Mouse (Mus musculus): ENCODE measurements around the gene Ces4a. TPM values are rescaled to one million over a fixed set of nuclear protein-coding genes. Genes with fewer than 3 reads are reported as not detected.
"Not testable (repeated sequence)": the region's sequence is repeated elsewhere in the genome, so short reads cannot be mapped to it uniquely, and the experiment has no call there.

Gene Ces4a
- total RNA-seq (2014; rRNA removed) (not detected in 2 replicates), polyA plus RNA-seq (2015; fragmentation: Nextera tagmentation; extraction: Ambion mirVana) (0.06 TPM in 1 of 2 replicates, not detected in the other)

DNA sequence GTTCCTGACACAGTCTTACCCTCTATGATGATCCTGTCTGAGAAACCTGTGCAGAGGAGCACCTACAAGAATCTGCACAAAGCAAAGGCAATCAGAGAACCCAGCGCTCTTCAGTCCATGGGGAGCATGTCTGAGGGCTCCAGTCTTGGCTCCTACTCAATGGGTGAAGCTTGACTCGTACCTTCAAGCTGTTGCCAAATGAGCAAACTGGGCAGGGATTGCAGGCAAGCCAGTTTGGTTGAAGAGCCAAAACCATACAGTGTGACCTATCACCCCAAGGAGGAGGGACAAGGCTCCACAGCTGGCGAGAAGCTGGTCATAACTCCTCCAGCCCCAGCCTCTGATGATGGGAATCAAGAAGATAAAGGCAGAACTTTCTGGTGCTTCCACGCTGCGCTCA, at the start of gene Ces4a:
Gene Ces4a (plus strand): TSS at position 292 of the 400 bp plus-strand sequence.
- no peak within 1 kb of the TSS for H3K4me2 ChIP-seq (ENCODE audit: low read depth, low read length, poor library complexity, severe bottlenecking)
- no peaks in the 10 kb centered on the region for H3K36me3 ChIP-seq (ENCODE audit: insufficient read depth, low read length)
- H3K4me1 ChIP-seq (ENCODE audit: insufficient read depth, low read length): no peaks in the 10 kb centered on the region
- no peak within 1 kb of the TSS for H3K27ac ChIP-seq (ENCODE audit: low read depth, low read length)
- H3K9me3 ChIP-seq (ENCODE audit: low read length): no peaks in the 10 kb centered on the region
- ATAC-seq (ENCODE audit: low FRiP score) (no peak), DNase-seq (ENCODE audit: low spot score) (no peak)
- H3K4me3 ChIP-seq (ENCODE audit: low read depth, low read length): no peak within 1 kb of the TSS
- H3K27me3 ChIP-seq (ENCODE audit: insufficient read depth, low read length): no peaks in the 10 kb centered on the region
- no peak for TF ChIP-seq CTCF (IDR thresholded peaks at IDR 0.05)
- no peak within 1 kb of the TSS for H3K9ac ChIP-seq (replicated peaks; ENCODE audit: low read length, poor library complexity, severe bottlenecking)
- WGBS: 82% methylated on average over 5 of the region's 5 CpGs

DNA sequence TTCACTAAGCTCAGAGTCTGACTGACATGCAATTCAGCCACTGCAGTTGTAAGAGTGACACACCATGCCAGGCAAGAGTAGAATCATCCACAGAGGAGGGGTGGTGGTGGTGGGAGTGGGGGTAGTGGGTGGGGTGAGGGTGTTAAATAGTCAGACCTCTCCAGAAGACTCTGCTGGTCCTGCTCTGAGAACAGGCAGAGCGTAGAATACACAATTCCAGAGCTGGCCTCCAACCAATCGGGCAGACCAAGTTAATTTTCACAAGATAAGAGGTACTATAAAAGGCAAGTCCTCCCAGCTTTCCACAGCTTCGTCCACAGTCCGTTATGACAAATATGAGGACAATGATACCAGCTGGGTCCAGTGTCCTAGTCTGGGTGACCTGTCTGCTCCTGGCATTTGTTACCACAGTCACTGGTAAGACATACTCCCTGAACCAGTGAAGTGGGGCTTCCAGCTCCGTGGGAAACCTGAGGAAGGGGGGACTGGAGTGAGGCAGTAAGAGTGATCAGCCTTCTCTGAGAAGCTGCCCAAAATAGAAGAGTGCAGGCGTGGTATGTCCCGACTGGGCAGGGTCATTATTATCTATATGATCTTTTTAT, 48.0 kb upstream of the Ces4a start, which contains the start of gene Ces3b:
Gene Ces3b (plus strand): TSS at position 305 of the 602 bp plus-strand sequence.
- DNase-seq (ENCODE audit: low spot score) (no peak), ATAC-seq (ENCODE audit: low FRiP score) (no peak)
- no peak within 1 kb of the TSS for H3K27ac ChIP-seq (ENCODE audit: low read depth, low read length)
- TF ChIP-seq CTCF (IDR thresholded peaks at IDR 0.05): no peak
- H3K27me3 ChIP-seq (ENCODE audit: insufficient read depth, low read length): no peaks in the 10 kb centered on the region
- H3K9ac ChIP-seq (replicated peaks; ENCODE audit: low read length, poor library complexity, severe bottlenecking): no peak within 1 kb of the TSS
- no peaks in the 10 kb centered on the region for H3K9me3 ChIP-seq (ENCODE audit: low read length)
- no peak within 1 kb of the TSS for H3K4me3 ChIP-seq (ENCODE audit: low read depth, low read length)
- WGBS: 77% methylated on average over 7 of the region's 7 CpGs
- no peaks in the 10 kb centered on the region for H3K36me3 ChIP-seq (ENCODE audit: insufficient read depth, low read length)
- no peaks in the 10 kb centered on the region for H3K4me1 ChIP-seq (ENCODE audit: insufficient read depth, low read length)
- H3K4me2 ChIP-seq (ENCODE audit: low read depth, low read length, poor library complexity, severe bottlenecking): no peak within 1 kb of the TSS

DNA sequence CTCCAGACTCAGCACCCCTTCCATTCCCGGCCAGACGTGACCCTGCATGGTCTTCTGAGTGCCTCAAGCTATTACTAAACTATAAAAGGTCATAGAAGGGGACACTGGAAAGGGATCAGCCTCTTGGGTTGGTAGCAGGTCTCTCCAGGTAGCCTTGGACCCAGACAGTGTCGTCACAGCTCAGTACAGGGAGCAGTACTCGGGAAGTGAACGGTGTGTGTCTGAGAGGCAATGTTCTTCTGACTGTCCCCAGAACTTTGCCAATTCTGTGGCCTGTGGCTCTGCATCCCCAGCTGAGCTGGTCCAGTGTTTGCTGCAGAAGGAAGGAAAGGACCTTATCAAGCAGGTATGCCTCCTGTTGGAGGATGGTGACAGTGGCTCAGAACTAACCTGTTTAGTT, 43.4 kb upstream of the Ces4a start:
- not testable (repeated sequence) for ATAC-seq (ENCODE audit: low FRiP score)
- 86% methylated on average over 4 of the region's 5 CpGs for WGBS

DNA sequence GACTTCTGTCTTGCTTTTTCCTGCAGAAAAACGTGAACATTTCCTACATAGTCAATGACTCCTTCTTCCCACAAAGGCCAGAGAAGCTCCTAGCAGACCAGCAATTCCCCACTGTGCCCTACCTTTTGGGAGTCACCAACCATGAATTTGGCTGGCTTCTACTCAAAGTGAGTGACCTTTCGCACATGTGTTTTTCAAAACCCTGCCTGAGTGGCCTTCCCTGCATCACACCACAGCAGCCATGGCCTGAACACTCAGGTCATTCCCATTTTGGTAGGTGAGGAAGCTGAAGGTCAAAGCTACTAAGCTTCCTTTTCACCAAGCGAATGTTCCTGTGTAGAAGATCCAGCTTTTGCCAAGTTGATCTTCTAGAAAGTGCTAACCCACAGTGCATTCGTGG, 43.0 kb upstream of the Ces4a start:
- WGBS: 69% methylated on average over 4 of the region's 4 CpGs
- no peaks in the 10 kb centered on the region for H3K9me3 ChIP-seq (ENCODE audit: low read length)
- no peak overlapping the region for H3K27ac ChIP-seq (ENCODE audit: low read depth, low read length)
- no peaks in the 10 kb centered on the region for H3K4me1 ChIP-seq (ENCODE audit: insufficient read depth, low read length)
- H3K36me3 ChIP-seq (ENCODE audit: insufficient read depth, low read length): no peaks in the 10 kb centered on the region
- H3K27me3 ChIP-seq (ENCODE audit: insufficient read depth, low read length): no peaks in the 10 kb centered on the region
- ATAC-seq (ENCODE audit: low FRiP score): no peak
- no peak overlapping the region for H3K4me2 ChIP-seq (ENCODE audit: low read depth, low read length, poor library complexity, severe bottlenecking)
- H3K4me3 ChIP-seq (ENCODE audit: low read depth, low read length): no peak overlapping the region
- no peak for DNase-seq (ENCODE audit: low spot score)
- no peak overlapping the region for H3K9ac ChIP-seq (replicated peaks; ENCODE audit: low read length, poor library complexity, severe bottlenecking)
- TF ChIP-seq CTCF (IDR thresholded peaks at IDR 0.05): no peak

More for the DNA sequence above, 43.4 kb upstream of the Ces4a start:
- H3K4me3 ChIP-seq (ENCODE audit: low read depth, low read length); H3K36me3 ChIP-seq (ENCODE audit: insufficient read depth, low read length); H3K4me2 ChIP-seq (ENCODE audit: low read depth, low read length, poor library complexity, severe bottlenecking); H3K4me1 ChIP-seq (ENCODE audit: insufficient read depth, low read length); H3K27ac ChIP-seq (ENCODE audit: low read depth, low read length); H3K9ac ChIP-seq (replicated peaks; ENCODE audit: low read length, poor library complexity, severe bottlenecking); H3K9me3 ChIP-seq (ENCODE audit: low read length); DNase-seq (ENCODE audit: low spot score); H3K27me3 ChIP-seq (ENCODE audit: insufficient read depth, low read length): not testable (repeated sequence)

DNA sequence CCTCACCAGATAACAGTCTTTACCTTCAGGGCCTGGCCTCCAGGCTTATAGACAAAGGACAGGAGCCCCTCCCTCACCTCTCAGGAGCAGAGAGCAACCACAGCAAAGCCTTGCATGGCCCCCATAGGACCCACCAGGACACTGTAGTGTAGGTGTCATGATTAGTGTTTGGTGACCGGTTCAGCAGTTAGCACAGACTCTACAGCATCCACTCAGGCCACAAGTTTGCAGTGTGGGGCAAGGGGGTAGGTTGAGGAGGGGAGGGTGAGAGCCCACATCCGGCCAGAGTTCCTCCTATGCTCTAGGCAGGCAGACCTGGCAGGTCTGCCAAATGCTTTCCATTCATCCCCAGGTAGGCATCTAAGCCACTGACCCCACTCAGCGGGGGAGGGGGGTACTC, 37.6 kb upstream of the Ces4a start:
- Histone ChIP-seq H3K4me1 (ENCODE audit: insufficient read depth, low read length) (no peaks in the 10 kb centered on the region), H3K9me3 (ENCODE audit: low read length) (no peaks in the 10 kb centered on the region), H3K27ac (ENCODE audit: low read depth, low read length) (no peak overlapping the region), H3K36me3 (ENCODE audit: insufficient read depth, low read length) (no peaks in the 10 kb centered on the region), H3K4me3 (ENCODE audit: low read depth, low read length) (no peak overlapping the region), H3K27me3 (ENCODE audit: insufficient read depth, low read length) (no peaks in the 10 kb centered on the region), H3K9ac (replicated peaks; ENCODE audit: low read length, poor library complexity, severe bottlenecking) (no peak overlapping the region), H3K4me2 (ENCODE audit: low read depth, low read length, poor library complexity, severe bottlenecking) (no peak overlapping the region)
- ATAC-seq (ENCODE audit: low FRiP score): no peak
- 82% methylated on average over 3 of the region's 3 CpGs for WGBS
- no peak for DNase-seq (ENCODE audit: low spot score)
- no peak for TF ChIP-seq CTCF (IDR thresholded peaks at IDR 0.05)

DNA sequence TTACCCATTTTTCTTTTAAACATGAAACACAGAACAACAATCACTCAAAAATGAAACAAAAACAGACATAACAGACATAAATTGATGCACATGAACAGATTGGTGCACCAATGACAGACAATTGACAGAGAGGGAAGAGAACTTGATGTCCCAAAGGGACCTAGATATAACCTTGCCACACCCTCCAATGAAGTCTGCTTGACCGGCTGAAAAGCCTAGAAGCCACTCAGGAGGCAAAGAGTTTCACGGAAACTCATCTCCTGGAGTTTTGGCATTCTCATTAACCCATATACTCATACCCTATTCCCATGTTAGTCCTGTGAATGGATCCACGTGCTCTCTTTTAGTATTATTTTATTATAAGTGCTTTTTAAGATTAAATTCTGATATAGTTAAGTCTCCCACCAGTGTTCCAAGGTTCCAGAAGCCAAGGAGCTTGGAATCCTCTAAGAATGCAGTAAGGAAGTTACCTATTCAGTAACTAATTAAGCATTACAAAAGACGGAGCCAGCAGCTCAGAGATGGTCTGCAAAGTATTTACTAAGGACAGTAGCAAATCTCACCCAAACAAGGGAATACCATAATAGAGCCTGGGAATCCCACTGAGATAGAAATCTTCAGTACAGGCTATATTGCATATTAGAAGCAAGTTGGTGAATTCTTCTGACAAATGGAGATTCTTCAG, 29.4 kb upstream of the Ces4a start:
- WGBS: 83% methylated on average over 4 of the region's 4 CpGs
- not testable (repeated sequence) for H3K4me1 ChIP-seq (ENCODE audit: insufficient read depth, low read length); ATAC-seq (ENCODE audit: low FRiP score); H3K27me3 ChIP-seq (ENCODE audit: insufficient read depth, low read length); H3K36me3 ChIP-seq (ENCODE audit: insufficient read depth, low read length); H3K27ac ChIP-seq (ENCODE audit: low read depth, low read length); H3K4me2 ChIP-seq (ENCODE audit: low read depth, low read length, poor library complexity, severe bottlenecking); DNase-seq (ENCODE audit: low spot score); H3K4me3 ChIP-seq (ENCODE audit: low read depth, low read length); H3K9ac ChIP-seq (replicated peaks; ENCODE audit: low read length, poor library complexity, severe bottlenecking); H3K9me3 ChIP-seq (ENCODE audit: low read length)

DNA sequence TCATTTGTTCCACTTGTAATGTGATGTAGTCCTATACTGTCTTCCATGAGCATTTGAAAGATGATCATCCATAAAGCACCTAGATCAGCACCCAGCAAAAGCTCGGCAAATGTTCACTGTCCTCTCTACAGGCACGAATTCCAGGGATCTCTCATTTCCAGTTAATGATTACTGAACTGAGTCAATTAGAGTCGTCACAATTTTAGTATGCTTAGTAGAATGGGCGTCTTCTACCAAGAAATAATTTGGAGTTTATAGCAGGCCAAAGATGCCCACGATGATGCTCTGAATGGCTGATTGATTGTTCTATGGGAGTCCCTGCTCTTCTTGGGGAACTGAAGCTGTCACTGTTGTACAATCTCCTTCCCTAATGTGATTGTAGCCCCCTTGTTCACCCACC, 27.9 kb upstream of the Ces4a start:
- H3K4me2 ChIP-seq (ENCODE audit: low read depth, low read length, poor library complexity, severe bottlenecking); H3K9ac ChIP-seq (replicated peaks; ENCODE audit: low read length, poor library complexity, severe bottlenecking); H3K4me1 ChIP-seq (ENCODE audit: insufficient read depth, low read length); H3K27ac ChIP-seq (ENCODE audit: low read depth, low read length); H3K4me3 ChIP-seq (ENCODE audit: low read depth, low read length); H3K27me3 ChIP-seq (ENCODE audit: insufficient read depth, low read length); DNase-seq (ENCODE audit: low spot score); H3K9me3 ChIP-seq (ENCODE audit: low read length); H3K36me3 ChIP-seq (ENCODE audit: insufficient read depth, low read length); ATAC-seq (ENCODE audit: low FRiP score): not testable (repeated sequence)
- 83% methylated on average over 5 of the region's 5 CpGs for WGBS
